Mouse (Mus musculus) monocyte, adult 59 days (primary cell): ENCODE data around the gene Rtl9. TPM values are rescaled to one million over a fixed set of nuclear protein-coding genes. Genes with fewer than 3 reads are reported as not detected.

Experiments used
- total RNA-seq, 2 experiments: library from RNA; stranded (reverse); gene quantifications; one replicate each; pipeline ENCODE4 v1.2.4; 2023

The Rtl9 gene
- total RNA-seq = under 1 TPM in 1 of 2 experiments, not detected in 1; 0.10 TPM

DNA sequence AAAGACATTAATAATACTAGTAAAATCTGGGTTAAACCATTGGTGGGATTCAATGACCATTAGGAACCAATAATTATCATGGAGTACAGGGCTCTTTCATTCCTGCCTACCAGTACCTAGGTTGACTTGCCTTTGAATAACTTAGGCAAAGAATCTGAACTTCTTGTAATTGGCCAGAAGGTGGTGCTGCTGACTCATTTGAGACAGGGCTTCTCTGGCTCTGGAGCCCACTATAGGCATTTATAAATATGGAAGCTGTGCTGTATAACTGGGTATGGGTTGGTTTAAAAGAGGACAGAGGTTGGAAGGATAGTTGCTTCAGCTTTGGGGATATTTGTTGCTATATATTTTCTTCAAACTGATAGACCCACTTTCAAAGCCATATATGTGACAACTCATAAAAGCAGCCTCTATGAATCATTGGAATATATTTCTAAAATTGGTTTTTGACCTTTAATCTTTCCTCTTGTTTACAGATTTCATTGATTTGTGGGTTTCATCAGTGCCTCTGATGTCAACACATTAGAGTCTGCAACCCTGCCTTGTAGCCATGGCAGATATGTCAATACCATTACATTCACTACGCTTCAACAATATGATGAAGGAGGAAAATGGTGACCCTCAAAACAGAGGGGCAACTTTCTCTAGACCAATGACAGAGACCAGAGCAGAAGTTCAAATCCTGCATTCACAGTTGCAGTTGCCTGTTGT is at the start of gene Rtl9:
Rtl9 (plus strand) TSS at position 551 of the 711 bp plus-strand sequence.

Other genes with a start within 250 kb of the Rtl9 start
- gene Ammecr1, start 132.9 kb upstream of the Rtl9 start, total RNA-seq = 1 to 10 TPM; 6.9 to 8.3 TPM